Mouse (Mus musculus): Measurements from ENCODE around the gene Zfp988. TPM values are rescaled to one million over a fixed set of nuclear protein-coding genes. Genes with fewer than 3 reads are reported as not detected.
"Not testable (repeated sequence)": the region's sequence is repeated elsewhere in the genome, so short reads cannot be mapped to it uniquely, and the experiment has no call there.

Zfp988 gene
- polyA plus RNA-seq, 1 experiment from 2014 or later = 0.13 TPM

- H3K27ac ChIP-seq; H3K4me1 ChIP-seq; H3K36me3 ChIP-seq; H3K4me3 ChIP-seq; H3K9ac ChIP-seq; H3K4me2 ChIP-seq (replicated peaks); H3K27me3 ChIP-seq: not testable (repeated sequence)
- 31% methylated on average over 1 of the region's 1 CpGs for WGBS
- ATAC-seq (ENCODE audit: insufficient number of reproducible peaks, insufficient read depth, low FRiP score, low TSS enrichment) = peak; percentile 70
- H3K9me3 ChIP-seq = peaks cover 54% of the 10 kb centered on the region
These were observed 30.4 kb downstream of the Zfp988 start for GRCm38 (mm10) chr4:147335691-147336367.

DNA sequence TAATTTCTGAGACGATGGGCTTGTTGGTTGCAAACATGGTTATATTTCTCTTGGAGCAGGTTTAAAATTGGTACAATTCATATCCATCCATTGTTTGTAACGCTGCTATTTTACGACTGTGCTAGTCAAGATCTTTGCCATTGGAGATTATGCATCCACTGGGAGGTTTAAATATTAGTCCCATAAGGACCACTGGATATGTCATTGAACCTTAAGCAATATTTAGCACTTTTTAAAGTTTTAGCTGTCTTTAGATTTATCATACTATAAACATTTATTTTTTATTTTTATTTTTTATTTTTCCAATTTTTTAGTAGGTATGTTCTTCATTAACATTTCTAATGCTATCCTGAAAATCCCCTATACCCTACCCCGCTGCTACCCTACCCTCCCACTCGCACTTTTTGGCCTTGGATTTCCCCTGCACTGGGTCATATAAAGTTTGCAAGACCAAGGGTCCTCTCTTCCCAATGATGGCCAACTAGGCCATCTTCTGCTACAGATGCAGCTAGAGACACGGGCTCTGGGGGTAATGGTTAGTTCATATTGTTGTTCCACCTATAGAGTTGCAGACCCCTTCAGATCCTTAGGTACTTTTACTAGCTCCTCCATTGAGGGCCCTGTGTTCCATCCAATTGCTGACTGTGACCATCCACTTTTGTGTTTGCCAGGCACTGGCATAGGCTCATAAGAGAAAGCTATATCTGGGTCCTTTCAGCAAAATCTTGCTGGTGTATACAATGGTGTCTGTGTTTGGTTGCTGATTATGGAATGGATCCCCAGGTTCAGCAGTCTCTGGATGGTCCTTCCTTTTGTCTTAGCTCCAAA is 31.1 kb downstream of the Zfp988 start:
- ATAC-seq (ENCODE audit: insufficient number of reproducible peaks, insufficient read depth, low FRiP score, low TSS enrichment) = peak; percentile 79
- H3K27ac ChIP-seq; H3K9ac ChIP-seq; H3K4me3 ChIP-seq; H3K36me3 ChIP-seq; H3K4me2 ChIP-seq (replicated peaks); H3K27me3 ChIP-seq; H3K4me1 ChIP-seq: not testable (repeated sequence)
- 65% methylated on average over 6 of the region's 6 CpGs for WGBS
- peaks cover 56% of the 10 kb centered on the region for H3K9me3 ChIP-seq

DNA sequence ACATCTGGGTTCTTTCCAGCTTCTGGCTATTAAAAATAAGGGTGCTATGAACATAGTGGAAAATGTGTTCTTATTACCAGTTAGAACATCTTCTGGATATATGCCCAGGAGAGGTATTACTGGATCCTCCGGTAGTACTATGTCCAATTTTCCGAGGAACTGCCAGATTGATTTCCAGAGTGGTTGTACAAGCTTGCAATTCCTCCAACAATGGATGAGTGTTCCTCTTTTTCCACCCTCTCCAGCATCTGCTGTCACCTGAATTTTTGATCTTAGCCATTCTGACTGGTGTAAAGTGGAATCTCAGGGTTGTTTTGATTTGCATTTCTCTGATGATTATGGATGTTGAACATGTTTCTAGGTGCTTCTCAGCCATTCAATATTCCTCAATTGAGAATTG is 32.0 kb downstream of the Zfp988 start:
- not testable (repeated sequence) for H3K4me1 ChIP-seq; H3K4me3 ChIP-seq; H3K27me3 ChIP-seq; H3K27ac ChIP-seq; H3K4me2 ChIP-seq (replicated peaks); H3K9ac ChIP-seq; H3K36me3 ChIP-seq; ATAC-seq (ENCODE audit: insufficient number of reproducible peaks, insufficient read depth, low FRiP score, low TSS enrichment)
- WGBS = 85% methylated on average over 2 of the region's 2 CpGs
- H3K9me3 ChIP-seq = peaks cover 56% of the 10 kb centered on the region

- Histone ChIP-seq H3K4me3 (no peak overlapping the region), H3K4me1 (no peaks in the 10 kb centered on the region), H3K9me3 (peaks cover 62% of the 10 kb centered on the region), H3K27ac (no peak overlapping the region), H3K9ac (no peak overlapping the region), H3K27me3 (no peaks in the 10 kb centered on the region), H3K4me2 (replicated peaks) (no peak overlapping the region), H3K36me3 (0 out of 2 replicates have a peak, but pooled peaks cover 4% of the 10 kb centered on the region)
- WGBS = 74% methylated on average over 5 of the region's 5 CpGs
- no peak for ATAC-seq (ENCODE audit: insufficient number of reproducible peaks, insufficient read depth, low FRiP score, low TSS enrichment)
These were observed 32.6 kb downstream of the Zfp988 start for GRCm38 (mm10) chr4:147338032-147338610.

- H3K4me3 ChIP-seq; H3K27me3 ChIP-seq; ATAC-seq (ENCODE audit: insufficient number of reproducible peaks, insufficient read depth, low FRiP score, low TSS enrichment); H3K27ac ChIP-seq; H3K36me3 ChIP-seq; H3K4me1 ChIP-seq; H3K9ac ChIP-seq; H3K4me2 ChIP-seq (replicated peaks): not testable (repeated sequence)
- WGBS = 79% methylated on average over 3 of the region's 3 CpGs
- peaks cover 68% of the 10 kb centered on the region for H3K9me3 ChIP-seq
These were observed 33.2 kb downstream of the Zfp988 start for GRCm38 (mm10) chr4:147338706-147339105.

DNA sequence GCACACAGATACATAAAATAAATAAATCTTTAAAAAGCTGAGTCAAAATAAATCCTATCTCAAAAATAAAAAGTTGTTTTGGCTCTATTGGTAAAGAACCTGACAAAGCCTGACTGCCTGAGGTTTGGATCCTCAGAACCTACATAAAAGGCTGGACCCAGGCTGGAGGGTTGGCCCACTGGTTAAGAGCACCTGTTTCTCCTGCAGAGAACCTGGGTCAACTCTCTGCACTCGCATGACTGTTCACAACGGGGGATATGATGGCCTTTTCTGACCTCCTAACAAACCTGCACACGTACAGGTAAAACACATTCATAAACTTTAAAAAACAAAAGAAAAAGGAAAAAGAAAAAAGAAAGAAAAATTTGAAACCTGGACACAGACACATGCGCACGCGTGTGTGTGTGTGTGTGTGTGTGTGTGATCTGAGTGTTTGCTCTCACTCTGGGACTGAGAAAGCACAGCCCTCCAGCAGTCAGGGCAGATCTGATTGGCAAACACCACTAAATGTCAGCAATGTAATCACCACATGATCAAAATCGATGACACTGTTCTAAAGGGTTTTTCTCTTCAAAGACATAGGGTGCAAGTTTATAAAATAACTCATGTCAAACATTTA is 34.2 kb downstream of the Zfp988 start:
- not testable (repeated sequence) for H3K4me3 ChIP-seq; ATAC-seq (ENCODE audit: insufficient number of reproducible peaks, insufficient read depth, low FRiP score, low TSS enrichment); H3K27me3 ChIP-seq; H3K4me2 ChIP-seq (replicated peaks); H3K27ac ChIP-seq; H3K9ac ChIP-seq; H3K4me1 ChIP-seq; H3K36me3 ChIP-seq
- 70% methylated on average over 7 of the region's 7 CpGs for WGBS
- H3K9me3 ChIP-seq = peaks cover 65% of the 10 kb centered on the region

DNA sequence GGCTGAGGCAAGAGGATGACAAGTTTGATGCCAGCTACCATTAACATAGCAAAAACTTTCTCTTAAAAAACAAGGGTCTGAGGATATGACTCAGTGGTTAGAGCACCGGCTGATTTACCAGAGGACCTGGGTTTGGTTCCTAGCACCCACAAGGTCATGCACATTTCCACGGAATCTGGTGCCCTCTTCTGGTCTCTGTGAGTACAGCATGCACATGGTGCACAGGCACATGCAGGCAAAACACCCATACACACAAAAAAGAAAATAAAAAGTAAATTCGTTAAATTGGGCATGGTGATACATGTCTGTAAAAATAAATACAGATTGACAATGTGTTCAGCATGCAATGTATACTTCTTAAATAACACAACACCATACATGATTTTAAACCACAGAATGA is 34.8 kb downstream of the Zfp988 start:
- not testable (repeated sequence) for H3K4me2 ChIP-seq (replicated peaks); H3K36me3 ChIP-seq; H3K4me3 ChIP-seq; H3K27ac ChIP-seq; H3K27me3 ChIP-seq; H3K4me1 ChIP-seq; ATAC-seq (ENCODE audit: insufficient number of reproducible peaks, insufficient read depth, low FRiP score, low TSS enrichment); H3K9ac ChIP-seq
- H3K9me3 ChIP-seq = peaks cover 62% of the 10 kb centered on the region
- 65% methylated on average over 3 of the region's 3 CpGs for WGBS

DNA sequence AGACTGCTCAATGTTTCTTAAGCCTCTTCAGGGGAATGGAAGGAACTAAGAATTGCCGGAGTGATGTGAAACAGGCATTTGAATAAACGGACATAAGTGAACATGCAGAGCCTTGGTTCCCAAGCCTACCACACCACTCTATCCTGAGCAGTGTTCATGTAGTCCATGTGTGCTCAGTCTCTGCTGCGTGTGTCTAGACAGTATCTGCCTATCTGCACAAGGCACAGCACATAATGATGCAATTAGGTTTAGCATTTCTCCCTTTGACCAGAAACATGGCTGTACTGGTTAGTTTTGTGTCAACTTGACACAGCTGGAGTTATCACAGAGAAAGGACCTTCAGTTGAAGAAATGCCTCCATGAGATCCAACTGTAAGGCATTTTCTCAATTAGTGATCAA is 35.4 kb downstream of the Zfp988 start:
- not testable (repeated sequence) for H3K4me3 ChIP-seq; H3K36me3 ChIP-seq; H3K4me2 ChIP-seq (replicated peaks); ATAC-seq (ENCODE audit: insufficient number of reproducible peaks, insufficient read depth, low FRiP score, low TSS enrichment); H3K27ac ChIP-seq; H3K9ac ChIP-seq; H3K27me3 ChIP-seq; H3K4me1 ChIP-seq
- H3K9me3 ChIP-seq = peaks cover 55% of the 10 kb centered on the region
- WGBS = 82% methylated on average over 3 of the region's 3 CpGs

- H3K27ac ChIP-seq; H3K9ac ChIP-seq; H3K27me3 ChIP-seq; H3K4me1 ChIP-seq; H3K4me2 ChIP-seq (replicated peaks); H3K4me3 ChIP-seq; H3K36me3 ChIP-seq: not testable (repeated sequence)
- peak; percentile 91 for ATAC-seq (ENCODE audit: insufficient number of reproducible peaks, insufficient read depth, low FRiP score, low TSS enrichment)
- peaks cover 49% of the 10 kb centered on the region for H3K9me3 ChIP-seq
- 72% methylated on average over 6 of the region's 6 CpGs for WGBS
These were observed 37.8 kb downstream of the Zfp988 start for GRCm38 (mm10) chr4:147343042-147343908.

DNA sequence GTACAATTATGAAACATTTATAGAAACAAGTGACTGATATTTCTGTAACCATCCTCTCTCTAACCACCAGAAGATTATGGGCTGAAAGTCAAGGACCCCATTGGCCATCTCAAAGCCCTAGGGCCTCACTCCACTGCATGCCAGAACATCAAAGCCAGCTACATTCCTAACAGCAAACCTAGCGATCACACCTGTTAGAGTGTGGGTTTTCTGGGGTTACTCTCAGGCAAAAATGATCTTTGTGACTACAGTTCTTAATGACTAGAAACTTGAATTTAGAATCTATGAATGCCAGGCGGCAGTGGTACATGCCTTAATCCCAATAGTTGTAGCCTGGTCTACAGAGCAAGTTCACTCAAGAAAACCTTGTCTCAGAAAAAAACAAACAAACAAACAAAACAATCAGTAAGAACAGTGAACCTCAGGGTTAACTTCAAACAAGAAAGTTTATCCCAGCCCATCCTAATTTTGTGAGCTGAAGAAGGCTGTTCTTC is 39.6 kb downstream of the Zfp988 start:
- H3K4me1 ChIP-seq = not testable (repeated sequence)
- peaks cover 55% of the 10 kb centered on the region for H3K9me3 ChIP-seq
- 82% methylated on average over 2 of the region's 2 CpGs for WGBS

More for the DNA sequence above, 39.6 kb downstream of the Zfp988 start:
- not testable (repeated sequence) for H3K9ac ChIP-seq; ATAC-seq (ENCODE audit: insufficient number of reproducible peaks, insufficient read depth, low FRiP score, low TSS enrichment); H3K4me2 ChIP-seq (replicated peaks); H3K4me3 ChIP-seq; H3K36me3 ChIP-seq; H3K27me3 ChIP-seq; H3K27ac ChIP-seq

All from embryonic facial prominence, embryonic 12.5 days (tissue).